Mouse (Mus musculus): ENCODE results near the gene Olfr1. TPM values are rescaled to one million over a fixed set of nuclear protein-coding genes. Genes with fewer than 3 reads are reported as not detected.

Olfr1 gene
- not detected in 2 replicates for polyA plus RNA-seq (2012; rRNA removed)

- TF ChIP-seq POLR2A (IDR thresholded peaks at IDR 0.05; ENCODE audit: extremely low read depth, insufficient read depth, low read length): no peak
- no peak for TF ChIP-seq CTCF (IDR thresholded peaks at IDR 0.05; ENCODE audit: extremely low read depth, insufficient read depth, low read length)
These were observed at the start of gene Olfr1 for GRCm38 (mm10) chr11:73399514-73399913. Gene Olfr1 (minus strand): TSS chr11:73399614.

GRCm38 (mm10) chr11:73428377-73428776, 29.0 kb upstream of the Olfr1 start, which contains the start of gene Olfr378:
Gene Olfr378 (minus strand): TSS chr11:73428477.
- no peaks in the 10 kb centered on the region for H3K4me1 ChIP-seq (ENCODE audit: control insufficient read depth, insufficient read depth, low read length)
- TF ChIP-seq CTCF (IDR thresholded peaks at IDR 0.05; ENCODE audit: extremely low read depth, insufficient read depth, low read length) (no peak), POLR2A (IDR thresholded peaks at IDR 0.05; ENCODE audit: extremely low read depth, insufficient read depth, low read length) (no peak)
- no peak within 1 kb of the TSS for H3K27ac ChIP-seq (ENCODE audit: insufficient read depth, low read length)
- H3K4me3 ChIP-seq (ENCODE audit: insufficient read depth, low read length): no peak within 1 kb of the TSS

More at GRCm38 (mm10) chr11:73399514-73399913, at the start of gene Olfr1:
- H3K4me1 ChIP-seq (ENCODE audit: control insufficient read depth, insufficient read depth, low read length): no peaks in the 10 kb centered on the region
- H3K27ac ChIP-seq (ENCODE audit: insufficient read depth, low read length): no peak within 1 kb of the TSS
- H3K4me3 ChIP-seq (ENCODE audit: insufficient read depth, low read length): no peak within 1 kb of the TSS

GRCm38 (mm10) chr11:73395374-73395773, 4.0 kb downstream of the Olfr1 start:
- TF ChIP-seq POLR2A (IDR thresholded peaks at IDR 0.05; ENCODE audit: extremely low read depth, insufficient read depth, low read length) (no peak), CTCF (IDR thresholded peaks at IDR 0.05; ENCODE audit: extremely low read depth, insufficient read depth, low read length) (no peak)
- Histone ChIP-seq H3K4me1 (ENCODE audit: control insufficient read depth, insufficient read depth, low read length) (no peaks in the 10 kb centered on the region), H3K4me3 (ENCODE audit: insufficient read depth, low read length) (no peak overlapping the region), H3K27ac (ENCODE audit: insufficient read depth, low read length) (no peak overlapping the region)

- H3K4me3 ChIP-seq (ENCODE audit: insufficient read depth, low read length): no peak within 1 kb of the TSS
These were observed 28.5 kb downstream of the Olfr1 start, which contains the start of gene Olfr376 for GRCm38 (mm10) chr11:73370946-73371345. Gene Olfr376 (plus strand): TSS chr11:73371246.

GRCm38 (mm10) chr11:73350483-73350882, 48.9 kb downstream of the Olfr1 start, which contains the start of gene Olfr20:
Gene Olfr20 (plus strand): TSS chr11:73350783.
- no peak within 1 kb of the TSS for H3K4me3 ChIP-seq (ENCODE audit: insufficient read depth, low read length)
- H3K4me1 ChIP-seq (ENCODE audit: control insufficient read depth, insufficient read depth, low read length): no peaks in the 10 kb centered on the region
- no peak within 1 kb of the TSS for H3K27ac ChIP-seq (ENCODE audit: insufficient read depth, low read length)
- TF ChIP-seq POLR2A (IDR thresholded peaks at IDR 0.05; ENCODE audit: extremely low read depth, insufficient read depth, low read length) (no peak), CTCF (IDR thresholded peaks at IDR 0.05; ENCODE audit: extremely low read depth, insufficient read depth, low read length) (no peak)

More at GRCm38 (mm10) chr11:73370946-73371345, 28.5 kb downstream of the Olfr1 start, which contains the start of gene Olfr376:
- Histone ChIP-seq H3K27ac (ENCODE audit: insufficient read depth, low read length) (no peak within 1 kb of the TSS), H3K4me1 (ENCODE audit: control insufficient read depth, insufficient read depth, low read length) (no peaks in the 10 kb centered on the region)
- no peak for TF ChIP-seq CTCF (IDR thresholded peaks at IDR 0.05; ENCODE audit: extremely low read depth, insufficient read depth, low read length)
- TF ChIP-seq POLR2A (IDR thresholded peaks at IDR 0.05; ENCODE audit: extremely low read depth, insufficient read depth, low read length): no peak

Other genes with a start within 250 kb of the Olfr1 start
- gene P2rx5, start 239.2 kb downstream of the Olfr1 start, polyA plus RNA-seq (2012; rRNA removed): 0.35 and 0.68 TPM in 2 replicates
- gene Emc6, start 222.6 kb downstream of the Olfr1 start, polyA plus RNA-seq (2012; rRNA removed): 62.8 and 69.7 TPM in 2 replicates
- gene Tax1bp3, start 222.5 kb downstream of the Olfr1 start, polyA plus RNA-seq (2012; rRNA removed): 13.3 and 13.6 TPM in 2 replicates
- gene Ctns, start 200.6 kb downstream of the Olfr1 start, polyA plus RNA-seq (2012; rRNA removed): 23.5 and 24.5 TPM in 2 replicates
- 4.1 and 4.4 TPM in 2 replicates for gene Shpk, start 200.2 kb downstream of the Olfr1 start, polyA plus RNA-seq (2012; rRNA removed)
- 0.13 and 0.19 TPM in 2 replicates for gene Trpv1, start 165.3 kb downstream of the Olfr1 start, polyA plus RNA-seq (2012; rRNA removed)
- gene Trpv3, start 132.2 kb downstream of the Olfr1 start, polyA plus RNA-seq (2012; rRNA removed): 0.52 and 0.62 TPM in 2 replicates
- 29.5 and 34.3 TPM in 2 replicates for gene Aspa, start 70.0 kb downstream of the Olfr1 start, polyA plus RNA-seq (2012; rRNA removed)
- gene Gm49340, start 69.9 kb downstream of the Olfr1 start, polyA plus RNA-seq (2012; rRNA removed): not detected in 2 replicates
- 0.08 and 0.13 TPM in 2 replicates for gene Spata22, start 69.9 kb downstream of the Olfr1 start, polyA plus RNA-seq (2012; rRNA removed)
- gene Olfr20, start 48.8 kb downstream of the Olfr1 start, polyA plus RNA-seq (2012; rRNA removed): not detected in 2 replicates
- not detected in 2 replicates for gene Olfr376, start 28.4 kb downstream of the Olfr1 start, polyA plus RNA-seq (2012; rRNA removed)
- gene Olfr378, start 28.9 kb upstream of the Olfr1 start, polyA plus RNA-seq (2012; rRNA removed): not detected in 2 replicates
- gene Olfr380, start 57.9 kb upstream of the Olfr1 start, polyA plus RNA-seq (2012; rRNA removed): not detected in 2 replicates
- gene Olfr381, start 92.0 kb upstream of the Olfr1 start, polyA plus RNA-seq (2012; rRNA removed): not detected in 2 replicates
- gene Olfr382, start 117.6 kb upstream of the Olfr1 start, polyA plus RNA-seq (2012; rRNA removed): not detected in 2 replicates
- gene Olfr385, start 193.4 kb upstream of the Olfr1 start, polyA plus RNA-seq (2012; rRNA removed): not detected in 2 replicates
- gene Olfr384, start 199.0 kb upstream of the Olfr1 start, polyA plus RNA-seq (2012; rRNA removed): not detected in 2 replicates